Mouse (Mus musculus) splenic B cell, adult 2 months (primary cell): ENCODE data around the gene Rex1bd.

Source experiments
- DNase-seq: peaks from one replicate; pipeline ENCODE4 v3.0.0-alpha.2; 2011; ENCODE audit warnings: low read depth, low spot score
- H3K27me3 ChIP-seq: 2 replicates; pipeline ENCODE4 v1.6.1; 2012; ENCODE audit warnings: mild to moderate bottlenecking, low read length, moderate library complexity, mixed read lengths; ENCODE audit not compliant: control insufficient read depth, poor library complexity, insufficient read depth, severe bottlenecking
- H3K36me3 ChIP-seq: 2 replicates; pipeline ENCODE4 v1.6.1; 2012; ENCODE audit warnings: mild to moderate bottlenecking, low read length, moderate library complexity, mixed read lengths; ENCODE audit not compliant: control insufficient read depth, poor library complexity, insufficient read depth, severe bottlenecking

The Rex1bd gene

DNA sequence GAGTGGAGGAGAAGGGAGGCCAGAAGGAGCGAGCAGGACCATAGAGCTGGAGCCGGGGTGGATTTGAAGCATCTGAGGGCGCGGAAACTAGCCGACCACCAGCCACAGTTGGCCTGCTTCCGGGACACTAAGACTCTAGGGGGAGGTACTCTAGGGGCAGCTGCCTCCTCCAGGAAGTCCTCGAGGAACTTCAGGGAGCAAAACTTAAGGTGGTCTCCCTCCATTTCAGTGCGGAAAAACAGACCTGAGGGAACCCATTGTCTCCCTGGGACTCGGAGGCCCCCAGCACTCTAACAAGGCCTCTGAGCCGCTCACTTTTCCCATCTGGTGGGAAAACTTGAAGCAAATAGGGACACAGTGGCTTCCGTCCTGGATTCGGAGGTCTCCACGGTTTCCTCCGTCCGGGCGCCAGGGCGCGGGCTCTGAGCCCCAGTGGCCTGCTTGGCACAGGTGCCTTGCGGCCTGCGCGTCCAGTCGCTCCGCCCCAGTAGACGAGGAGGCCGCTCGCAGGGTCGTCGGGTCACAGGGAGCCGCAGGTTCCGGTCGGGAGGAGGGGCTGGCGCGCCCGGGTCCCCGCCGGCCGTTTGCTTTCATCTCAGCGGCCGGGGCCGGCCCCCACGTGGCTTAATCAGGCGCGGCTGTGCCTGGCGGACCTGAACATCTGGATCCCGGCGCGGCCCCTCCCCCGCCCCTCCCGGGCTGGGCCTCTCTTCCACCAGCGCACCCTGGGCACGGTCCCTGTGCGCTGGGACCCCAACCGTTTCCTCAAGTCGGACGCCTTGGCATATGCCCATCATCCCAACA, 18.4 kb downstream of the Rex1bd start:
- H3K27me3 ChIP-seq, result peaks cover 2% of the 10 kb centered on the region
- no peak for DNase-seq

GRCm38 (mm10) chr8:70486941-70487520, 19.5 kb downstream of the Rex1bd start, which contains the start of gene Tmem59l:
Gene Tmem59l, minus strand, starts transcription at chr8:70487358.
- Histone ChIP-seq H3K36me3 (no peaks in the 10 kb centered on the region), H3K27me3 (peaks cover 2% of the 10 kb centered on the region)
- DNase-seq, result no peak

More for the DNA sequence above, 18.4 kb downstream of the Rex1bd start:
- H3K36me3 ChIP-seq, result no peaks in the 10 kb centered on the region

- DNase-seq, result no peak
- Histone ChIP-seq H3K27me3 (no peaks in the 10 kb centered on the region; the same call in 1 of the 2 replicates), H3K36me3 (no peaks in the 10 kb centered on the region)
Observed at GRCm38 (mm10) chr8:70486191-70486681, 20.3 kb downstream of the Rex1bd start.

DNA sequence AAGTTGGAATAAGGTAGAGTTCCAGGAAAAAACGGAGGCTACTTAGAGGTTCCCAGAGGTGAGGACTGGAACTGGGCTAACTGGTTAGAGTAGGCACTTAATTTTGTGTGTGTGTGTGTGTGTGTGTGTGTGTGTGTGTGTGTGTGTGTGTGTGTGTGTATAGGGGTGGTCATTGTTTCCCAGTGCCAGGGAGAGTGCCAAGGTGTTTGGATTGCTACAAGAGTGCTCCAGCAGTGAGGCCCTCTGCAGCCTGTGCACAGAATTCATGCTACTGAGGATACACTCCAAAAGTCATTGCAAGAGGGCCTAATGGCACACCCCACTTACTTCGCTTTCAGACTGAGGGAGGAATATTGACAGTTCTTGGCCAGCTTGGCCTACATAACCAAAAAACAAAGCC, 23.6 kb downstream of the Rex1bd start:
- no peaks in the 10 kb centered on the region for H3K36me3 ChIP-seq
- no peak for DNase-seq
- H3K27me3 ChIP-seq, result no peaks in the 10 kb centered on the region

- DNase-seq, result no peak
- no peaks in the 10 kb centered on the region for H3K36me3 ChIP-seq
- H3K27me3 ChIP-seq, result no peaks in the 10 kb centered on the region
Observed at GRCm38 (mm10) chr8:70481908-70482307, 24.6 kb downstream of the Rex1bd start.

- Histone ChIP-seq H3K36me3 (no peaks in the 10 kb centered on the region), H3K27me3 (no peaks in the 10 kb centered on the region)
- DNase-seq, result peak; percentile 58
Observed at GRCm38 (mm10) chr8:70477269-70477982, 29.1 kb downstream of the Rex1bd start.

DNA sequence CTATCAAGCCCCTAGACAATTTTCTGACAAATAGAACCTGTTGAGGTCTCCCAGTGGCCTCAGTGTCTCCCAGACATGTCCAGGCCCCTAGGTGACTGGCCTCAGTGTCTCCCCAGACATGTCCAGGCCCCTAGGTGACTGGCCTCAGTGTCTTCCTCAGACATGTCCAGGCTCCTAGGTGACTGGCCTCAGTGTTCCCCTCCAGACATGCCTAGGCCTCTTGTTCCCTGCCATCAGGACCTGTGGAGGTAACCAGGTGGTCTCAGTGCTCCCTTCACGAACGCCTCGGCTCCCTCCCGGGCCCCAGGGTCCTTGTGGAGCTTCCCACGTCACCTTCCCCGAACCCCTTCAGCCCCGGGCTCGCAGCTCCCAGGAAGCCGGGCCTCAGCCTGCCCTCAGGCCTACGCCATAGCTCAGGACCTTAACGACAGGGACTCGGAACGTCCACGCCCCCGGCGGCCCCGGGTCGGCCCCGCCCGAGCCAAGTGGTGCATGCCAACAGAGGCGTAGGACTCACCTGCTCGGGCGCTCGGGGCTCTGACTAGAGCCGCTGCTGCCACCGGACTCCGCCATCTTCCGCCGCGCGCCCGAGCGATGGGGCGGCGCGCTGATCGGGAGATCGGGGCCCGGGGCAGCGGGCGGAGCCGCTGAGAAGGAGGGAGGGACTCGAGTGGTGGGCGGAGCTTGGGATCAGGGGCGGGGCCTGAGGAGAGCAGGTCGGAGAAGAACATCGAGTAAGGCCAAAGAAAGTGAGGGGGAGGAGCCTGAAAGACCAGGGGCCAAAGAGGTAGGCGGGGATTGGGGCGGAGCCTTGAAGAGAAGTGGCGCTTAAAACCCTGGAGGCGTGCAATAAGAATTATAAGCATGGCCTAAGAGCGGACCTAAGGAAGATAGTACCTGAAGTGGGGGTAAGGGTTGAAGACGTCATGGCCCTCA, 30.0 kb downstream of the Rex1bd start, which contains the start of gene Klhl26:
Gene Klhl26 (minus strand): TSS at position 636 of the 936 bp plus-strand sequence.
- peak; percentile 97 for DNase-seq
- H3K36me3 ChIP-seq, result no peaks in the 10 kb centered on the region
- H3K27me3 ChIP-seq, result no peaks in the 10 kb centered on the region

DNA sequence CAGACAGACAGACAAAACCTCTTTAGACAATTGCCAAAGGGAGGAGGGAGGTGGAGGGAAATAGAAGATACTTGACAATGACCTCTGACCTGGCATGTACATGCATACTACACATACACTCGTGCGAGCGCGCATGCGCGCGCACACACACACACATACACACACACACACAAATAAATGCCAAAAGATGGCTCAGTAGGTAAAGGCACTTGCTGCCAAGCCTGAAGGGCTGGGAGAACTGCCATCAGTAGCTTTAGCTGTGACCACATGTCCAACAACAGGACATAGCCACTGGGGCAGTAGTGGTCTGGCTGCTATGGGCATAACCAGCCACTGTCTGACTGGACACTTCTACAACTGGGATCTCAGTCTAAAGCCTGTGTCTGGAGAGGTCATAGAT, 34.7 kb downstream of the Rex1bd start:
- Histone ChIP-seq H3K36me3 (no peaks in the 10 kb centered on the region), H3K27me3 (no peaks in the 10 kb centered on the region)
- DNase-seq, result no peak

- no peaks in the 10 kb centered on the region for H3K36me3 ChIP-seq
- no peaks in the 10 kb centered on the region for H3K27me3 ChIP-seq
- DNase-seq, result no peak
Observed at GRCm38 (mm10) chr8:70469938-70470337, 36.6 kb downstream of the Rex1bd start.

GRCm38 (mm10) chr8:70469295-70469916, 37.1 kb downstream of the Rex1bd start:
- Histone ChIP-seq H3K27me3 (no peaks in the 10 kb centered on the region), H3K36me3 (no peaks in the 10 kb centered on the region)
- no peak for DNase-seq

DNA sequence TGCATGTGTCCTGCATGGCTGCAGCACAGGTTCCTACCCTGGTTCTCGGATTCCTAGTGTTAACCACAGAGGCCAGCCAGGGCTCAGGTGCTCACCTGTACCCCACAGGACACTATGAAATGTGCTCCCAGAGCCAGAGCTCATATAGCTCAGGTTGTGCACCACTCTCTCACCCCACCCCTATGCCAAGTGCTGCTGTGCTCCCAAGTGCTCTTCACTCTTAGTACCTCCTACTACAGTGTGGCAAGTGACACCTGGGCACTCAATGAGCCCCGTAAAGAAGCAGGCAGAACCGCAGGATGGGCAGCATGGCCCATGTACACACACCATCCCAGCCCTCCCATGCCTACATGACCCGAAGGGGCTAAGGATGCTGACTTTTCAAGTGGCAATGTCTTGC, 37.8 kb downstream of the Rex1bd start:
- H3K27me3 ChIP-seq, result no peaks in the 10 kb centered on the region
- DNase-seq, result no peak
- H3K36me3 ChIP-seq, result no peaks in the 10 kb centered on the region

- DNase-seq, result no peak
- Histone ChIP-seq H3K36me3 (no peaks in the 10 kb centered on the region), H3K27me3 (no peaks in the 10 kb centered on the region)
Observed at GRCm38 (mm10) chr8:70467907-70468306, 38.6 kb downstream of the Rex1bd start.

DNA sequence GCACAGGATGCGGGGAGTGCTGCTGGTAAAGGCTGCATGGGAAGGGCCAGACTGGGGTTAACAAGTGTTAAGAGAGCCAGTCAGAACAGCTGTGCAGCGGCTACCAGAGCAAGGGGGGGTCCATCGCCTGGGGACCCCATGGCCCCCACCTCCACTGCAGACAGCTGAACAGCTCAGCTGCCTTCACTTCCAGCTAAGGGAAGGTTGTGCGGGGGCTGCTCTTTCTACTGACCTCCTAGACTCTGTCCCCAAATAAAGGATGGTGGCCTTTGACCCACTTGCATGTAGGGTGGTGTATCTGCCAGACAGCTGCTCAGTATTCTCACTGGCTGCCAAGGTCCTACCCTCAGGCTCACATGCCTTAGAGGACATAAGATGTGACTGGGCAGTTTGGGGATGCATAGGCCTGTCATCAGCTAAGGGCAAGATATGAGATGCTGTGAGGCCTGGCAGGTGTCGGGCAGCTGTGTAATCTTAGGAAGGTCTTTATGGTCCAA, 39.3 kb downstream of the Rex1bd start:
- no peak for DNase-seq
- H3K27me3 ChIP-seq, result no peaks in the 10 kb centered on the region

More for the DNA sequence above, 39.3 kb downstream of the Rex1bd start:
- H3K36me3 ChIP-seq, result no peaks in the 10 kb centered on the region
